Mouse (Mus musculus) cerebellum, adult 2 months (tissue): ENCODE results near the gene Adra1d. TPM values are rescaled to one million over a fixed set of nuclear protein-coding genes. Genes with fewer than 3 reads are reported as not detected.

Experiments used
- DNase-seq, 2 experiments: peaks; one replicate each; pipeline ENCODE4 v3.0.0; 2021
- H3K27ac ChIP-seq: fragments of 200-500 bp; 2 replicates; pipeline ENCODE4 v1.5.1; 2012; ENCODE audit warnings: low read length, control low read depth, inconsistent platforms; ENCODE audit not compliant: insufficient read depth
- H3K27me3 ChIP-seq: fragments of 200-500 bp; 2 replicates; pipeline ENCODE4 v1.6.1; 2012; ENCODE audit warnings: inconsistent platforms, mild to moderate bottlenecking, low read length, moderate library complexity; ENCODE audit not compliant: control insufficient read depth, insufficient read depth
- H3K4me1 ChIP-seq: fragments of 200-500 bp; 2 replicates; pipeline ENCODE4 v1.6.1; 2011; ENCODE audit warnings: low read length; ENCODE audit not compliant: control insufficient read depth, insufficient read depth
- H3K4me3 ChIP-seq: fragments of 200-500 bp; replicated peaks from 2 replicates; pipeline ENCODE3; 2011; ENCODE audit warnings: mild to moderate bottlenecking, low read depth, low read length, control low read depth; ENCODE audit not compliant: insufficient read depth
- CTCF ChIP-seq: fragments of 200-500 bp; IDR thresholded peaks from 2 replicates; pipeline ENCODE4 v1.5.1; 2011; ENCODE audit warnings: low read depth, mild to moderate bottlenecking, control low read depth, low read length, moderate library complexity, borderline replicate concordance; ENCODE audit not compliant: insufficient read depth
- POLR2A ChIP-seq: fragments of 200-500 bp; IDR thresholded peaks from 2 replicates; pipeline ENCODE4 v1.6.1; 2011; ENCODE audit warnings: low read length, control low read depth, borderline replicate concordance; ENCODE audit not compliant: insufficient read depth
- WGBS: fragments of 180-500 bp; shearing (Covaris S2); methylation state at CpG from one replicate; pipeline ENCODE4 v1.1.7; 2018; 5-methylcytosine and 5-hydroxymethylcytosine counted together
- polyA plus RNA-seq: library from polyadenylated mRNA; depleted of rRNA; stranded (reverse); fragments of >200 nt; gene quantifications from 2 replicates; pipeline ENCODE4 v1.2.3, GENCODE M21; 2012; rRNA removed

Adra1d gene
- 7.0 and 7.8 TPM in 2 replicates for polyA plus RNA-seq

- peak within 1 kb of the TSS; percentile 32 for H3K4me3 ChIP-seq
- H3K27ac ChIP-seq = no peak within 1 kb of the TSS
- no peaks in the 10 kb centered on the region; the same call in 1 of the 2 replicates for H3K4me1 ChIP-seq
- no peak for TF ChIP-seq CTCF
- no peak for TF ChIP-seq POLR2A
- 1% methylated on average over 79 of the region's 82 CpGs for WGBS
- peaks cover 8% of the 10 kb centered on the region; the same call in 1 of the 2 replicates for H3K27me3 ChIP-seq
- DNase-seq = no peak
Measured at GRCm38 (mm10) chr2:131561891-131562585, at the start of gene Adra1d. Adra1d (minus strand) TSS chr2:131562283.

- Histone ChIP-seq H3K27me3 (no peaks in the 10 kb centered on the region), H3K4me1 (no peaks in the 10 kb centered on the region), H3K4me3 (no peak overlapping the region), H3K27ac (no peak overlapping the region)
- WGBS = 14% methylated on average over 2 of the region's 2 CpGs
- TF ChIP-seq CTCF (no peak), POLR2A (no peak)
- DNase-seq = no peak
Measured at GRCm38 (mm10) chr2:131601881-131602280, 39.8 kb upstream of the Adra1d start.

DNA sequence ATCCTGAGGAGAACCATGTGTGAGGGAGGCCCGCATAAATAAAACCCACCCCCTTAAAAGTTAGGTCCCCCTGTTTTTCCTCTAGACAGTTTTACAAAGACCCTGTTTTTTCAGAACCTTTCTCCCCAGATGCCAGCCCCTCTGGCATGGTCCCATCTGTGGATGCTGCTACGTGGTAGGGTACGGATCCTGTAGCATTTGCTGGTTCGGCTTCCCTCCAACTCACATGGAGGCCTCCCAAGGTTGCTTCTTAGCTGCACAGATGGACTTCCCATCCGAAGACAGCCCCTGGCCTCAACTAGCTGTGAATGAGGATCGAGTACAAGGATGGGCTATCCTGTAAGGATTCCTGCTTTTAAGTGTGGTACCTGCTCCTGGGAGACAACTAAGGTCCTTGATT is 32.8 kb upstream of the Adra1d start:
- no peak for DNase-seq
- TF ChIP-seq CTCF = no peak
- TF ChIP-seq POLR2A = no peak
- Histone ChIP-seq H3K4me1 (peaks cover 2% of the 10 kb centered on the region; the same call in 1 of the 2 replicates), H3K4me3 (no peak overlapping the region), H3K27ac (no peak overlapping the region), H3K27me3 (no peaks in the 10 kb centered on the region)
- 21% methylated on average over 6 of the region's 6 CpGs for WGBS

DNA sequence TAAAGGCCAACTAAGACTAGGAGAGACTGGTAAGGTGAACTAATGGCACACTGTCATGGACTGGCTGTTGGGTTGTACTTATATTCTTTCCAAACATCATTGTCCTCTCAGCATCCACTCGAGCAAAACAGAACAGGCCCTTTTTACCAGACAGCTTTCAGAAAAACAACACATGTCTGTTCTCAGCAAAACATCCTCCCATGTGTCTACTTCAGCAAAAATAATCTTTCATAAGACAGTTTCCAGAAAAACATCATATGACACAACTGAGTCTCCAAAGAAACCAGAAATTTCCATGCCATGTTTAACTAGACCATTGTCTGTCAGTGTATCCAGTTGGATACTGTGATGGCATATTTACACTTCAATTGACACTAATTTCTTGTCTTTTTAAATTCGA is 25.4 kb upstream of the Adra1d start:
- WGBS = 73% methylated on average over 2 of the region's 2 CpGs
- Histone ChIP-seq H3K27me3 (no peaks in the 10 kb centered on the region), H3K27ac (no peak overlapping the region), H3K4me1 (no peaks in the 10 kb centered on the region), H3K4me3 (no peak overlapping the region)
- TF ChIP-seq POLR2A (no peak), CTCF (no peak)
- no peak for DNase-seq

GRCm38 (mm10) chr2:131581506-131581905 is 19.4 kb upstream of the Adra1d start:
- Histone ChIP-seq H3K4me1 (no peaks in the 10 kb centered on the region), H3K27me3 (no peaks in the 10 kb centered on the region), H3K4me3 (no peak overlapping the region), H3K27ac (no peak overlapping the region)
- no peak for DNase-seq
- WGBS = 83% methylated on average over 2 of the region's 2 CpGs
- TF ChIP-seq CTCF (no peak), POLR2A (no peak)

- Histone ChIP-seq H3K27me3 (peaks cover 8% of the 10 kb centered on the region; the same call in 1 of the 2 replicates), H3K4me1 (no peaks in the 10 kb centered on the region; the same call in 1 of the 2 replicates), H3K27ac (no peak overlapping the region), H3K4me3 (peak overlapping the region; percentile 32)
- under 1% methylated on average over 28 of the region's 30 CpGs for WGBS
- TF ChIP-seq POLR2A (no peak), CTCF (0 out of 2 replicates have a peak, but pooled peaks have one; percentile 16)
- peak in 1 of 2 experiments; percentile 53 for DNase-seq
Measured at GRCm38 (mm10) chr2:131562586-131563122, 571 bp upstream of the Adra1d start.

DNA sequence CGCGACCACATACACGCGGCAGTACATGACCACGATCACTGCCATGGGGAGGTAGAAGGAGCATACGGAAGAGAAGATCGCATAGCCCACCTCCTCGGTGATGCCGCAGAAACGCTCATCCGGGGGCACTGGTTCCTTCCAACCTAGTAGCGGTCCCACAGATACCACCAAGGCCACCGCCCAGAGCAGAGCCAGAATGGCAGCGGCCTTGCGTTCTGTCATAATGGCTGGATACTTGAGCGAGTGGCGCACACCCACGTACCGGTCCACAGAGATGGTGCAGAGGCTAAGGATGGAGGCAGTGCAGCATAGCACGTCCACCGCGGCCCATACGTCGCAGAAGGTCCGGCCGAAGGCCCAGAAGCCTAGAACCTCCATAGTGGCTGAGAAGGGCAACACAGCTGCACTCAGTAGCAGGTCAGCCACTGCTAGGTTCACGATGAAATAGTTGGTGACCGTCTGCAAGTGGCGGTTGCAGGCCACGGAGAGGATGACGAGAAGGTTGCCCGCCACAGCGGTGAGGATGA is 676 bp downstream of the Adra1d start:
- no peak overlapping the region for H3K27ac ChIP-seq
- peaks cover 8% of the 10 kb centered on the region; the same call in 1 of the 2 replicates for H3K27me3 ChIP-seq
- peak overlapping the region; percentile 26 for H3K4me3 ChIP-seq
- no peak for TF ChIP-seq CTCF
- TF ChIP-seq POLR2A = no peak
- 16% methylated on average over 33 of the region's 33 CpGs for WGBS
- DNase-seq = no peak
- no peaks in the 10 kb centered on the region; the same call in 1 of the 2 replicates for H3K4me1 ChIP-seq
